Mouse (Mus musculus): ENCODE data around the gene Ubr2. TPM values are rescaled to one million over a fixed set of nuclear protein-coding genes. Genes with fewer than 3 reads are reported as not detected.

The Ubr2 gene
- polyA plus RNA-seq, 1 experiment from 2014 or later: 12.6 TPM

DNA sequence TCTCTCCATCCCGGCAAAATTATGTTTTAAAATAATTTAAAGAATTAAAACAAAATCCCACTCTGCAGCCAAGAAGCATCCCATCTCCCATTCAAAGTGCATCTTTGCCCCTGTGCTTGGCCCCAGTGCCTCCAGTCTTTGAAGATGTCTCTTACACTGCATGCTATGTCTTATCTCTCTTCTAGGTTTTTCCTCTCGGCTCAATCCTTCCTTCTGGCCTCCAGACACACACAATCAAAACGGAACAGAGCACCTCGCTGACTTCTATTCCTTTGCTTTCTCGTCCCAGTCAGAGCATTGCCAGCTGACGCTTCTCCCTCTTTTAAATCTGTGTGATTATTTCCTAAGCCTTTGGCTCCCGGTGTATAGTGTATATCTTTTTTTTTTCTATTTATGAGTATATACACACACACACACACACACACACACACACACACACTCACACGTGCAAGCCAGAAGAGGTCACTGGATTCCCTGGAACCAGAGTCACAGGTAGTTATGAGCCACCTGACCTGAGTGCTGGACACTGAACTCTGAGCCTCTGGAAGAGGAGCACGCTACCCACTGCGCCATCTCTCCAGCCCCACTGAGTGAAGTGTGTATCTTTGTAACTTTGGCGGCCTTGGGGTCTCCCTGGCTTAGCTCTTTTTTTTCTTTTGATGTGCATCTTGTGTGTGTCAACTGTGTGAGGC, 125.0 kb downstream of the Ubr2 start:
- no peak overlapping the region for H3K9ac ChIP-seq (ENCODE audit: low read depth, low read length)

DNA sequence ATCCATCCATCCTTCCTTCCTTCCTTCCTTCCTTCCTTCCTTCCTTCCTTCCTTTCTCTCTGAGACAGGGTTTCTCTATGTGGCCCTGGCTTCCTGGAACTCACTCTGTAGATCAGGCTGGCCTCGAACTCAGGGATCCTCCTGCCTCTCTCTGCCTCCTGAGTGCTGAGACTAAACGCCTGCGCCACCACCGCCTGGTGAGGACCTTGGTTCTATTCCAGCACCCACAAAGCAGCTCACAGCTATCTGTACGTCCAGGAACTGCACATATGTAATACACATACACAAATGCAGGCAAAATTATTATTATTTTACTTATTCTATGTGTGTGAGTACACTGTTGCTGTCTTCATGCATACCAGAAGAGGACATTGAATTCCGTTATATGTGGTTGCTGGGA, 125.6 kb downstream of the Ubr2 start:
- H3K4me1 ChIP-seq (ENCODE audit: control insufficient read depth, insufficient read depth, low read depth, low read length): peaks cover 8% of the 10 kb centered on the region
- H3K9ac ChIP-seq (ENCODE audit: low read depth, low read length): no peak overlapping the region
- no peak overlapping the region for H3K4me2 ChIP-seq (ENCODE audit: low read length)
- H3K27ac ChIP-seq (ENCODE audit: low read depth, low read length): no peak overlapping the region
- ATAC-seq: no peak
- H3K36me3 ChIP-seq (ENCODE audit: control insufficient read depth, insufficient read depth, low read length): no peaks in the 10 kb centered on the region
- WGBS: 95% methylated on average over 6 of the region's 6 CpGs
- H3K9me3 ChIP-seq (ENCODE audit: control insufficient read depth, low read length): no peaks in the 10 kb centered on the region
- H3K27me3 ChIP-seq (replicated peaks; ENCODE audit: control insufficient read depth, insufficient read depth, low read length): no peaks in the 10 kb centered on the region
- no peak overlapping the region for H3K4me3 ChIP-seq (ENCODE audit: low read length)

More for the DNA sequence above, 125.0 kb downstream of the Ubr2 start:
- ATAC-seq: no peak
- Histone ChIP-seq H3K4me2 (ENCODE audit: low read length) (no peak overlapping the region), H3K9me3 (ENCODE audit: control insufficient read depth, low read length) (no peaks in the 10 kb centered on the region), H3K4me1 (ENCODE audit: control insufficient read depth, insufficient read depth, low read depth, low read length) (peaks cover 5% of the 10 kb centered on the region; the same call in 1 of the 2 replicates), H3K27me3 (replicated peaks; ENCODE audit: control insufficient read depth, insufficient read depth, low read length) (no peaks in the 10 kb centered on the region), H3K36me3 (ENCODE audit: control insufficient read depth, insufficient read depth, low read length) (no peaks in the 10 kb centered on the region), H3K4me3 (ENCODE audit: low read length) (no peak overlapping the region), H3K27ac (ENCODE audit: low read depth, low read length) (no peak overlapping the region)
- WGBS: 86% methylated on average over 11 of the region's 11 CpGs

DNA sequence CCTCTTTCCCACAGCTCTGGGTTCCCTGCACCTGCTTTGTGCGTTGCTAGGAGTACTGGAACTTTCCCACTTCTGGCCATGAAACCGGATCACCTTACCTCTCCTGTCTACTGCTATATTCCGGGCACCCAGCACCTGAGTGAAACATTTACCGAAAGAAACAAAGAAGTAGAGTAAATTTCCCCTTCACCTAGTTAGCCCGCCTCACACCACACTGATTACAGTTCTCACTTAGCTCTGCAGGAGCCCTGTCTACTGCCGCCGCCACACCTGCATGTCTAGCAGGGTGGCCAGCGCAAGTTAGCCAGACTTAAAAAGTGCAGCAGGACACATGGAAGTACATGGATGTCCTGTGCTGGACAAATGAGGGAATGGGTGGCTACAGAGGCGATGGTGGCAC, 127.2 kb downstream of the Ubr2 start:
- H3K4me2 ChIP-seq (ENCODE audit: low read length): no peak overlapping the region
- peaks cover 8% of the 10 kb centered on the region; the same call in 1 of the 2 replicates for H3K4me1 ChIP-seq (ENCODE audit: control insufficient read depth, insufficient read depth, low read depth, low read length)
- ATAC-seq: no peak
- H3K36me3 ChIP-seq (ENCODE audit: control insufficient read depth, insufficient read depth, low read length): no peaks in the 10 kb centered on the region
- no peak overlapping the region for H3K9ac ChIP-seq (ENCODE audit: low read depth, low read length)
- H3K27ac ChIP-seq (ENCODE audit: low read depth, low read length): no peak overlapping the region
- H3K4me3 ChIP-seq (ENCODE audit: low read length): no peak overlapping the region
- no peaks in the 10 kb centered on the region for H3K9me3 ChIP-seq (ENCODE audit: control insufficient read depth, low read length)
- 90% methylated on average over 9 of the region's 9 CpGs for WGBS
- no peaks in the 10 kb centered on the region for H3K27me3 ChIP-seq (replicated peaks; ENCODE audit: control insufficient read depth, insufficient read depth, low read length)

DNA sequence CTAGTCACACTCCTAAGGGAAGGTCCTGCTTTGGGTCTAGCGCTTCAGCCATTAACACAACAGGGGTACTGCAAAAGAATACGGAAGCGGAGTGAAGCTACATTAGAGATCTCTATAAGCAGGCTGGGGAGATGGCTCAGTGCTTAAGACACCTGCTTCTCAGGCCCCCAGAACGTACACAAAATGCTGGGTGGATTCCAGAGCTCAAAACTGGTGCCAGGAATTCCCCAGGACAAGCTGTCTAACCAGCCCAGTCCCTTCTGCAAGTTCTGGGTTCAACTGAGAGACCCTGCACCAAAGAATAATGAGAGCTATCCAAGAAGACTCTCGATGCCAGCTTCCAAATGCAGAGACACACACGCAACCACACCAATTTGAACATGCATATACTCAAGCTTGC, 128.6 kb downstream of the Ubr2 start:
- no peak overlapping the region for H3K27ac ChIP-seq (ENCODE audit: low read depth, low read length)
- H3K4me2 ChIP-seq (ENCODE audit: low read length): no peak overlapping the region
- no peaks in the 10 kb centered on the region for H3K36me3 ChIP-seq (ENCODE audit: control insufficient read depth, insufficient read depth, low read length)
- no peaks in the 10 kb centered on the region for H3K9me3 ChIP-seq (ENCODE audit: control insufficient read depth, low read length)
- no peak overlapping the region for H3K4me3 ChIP-seq (ENCODE audit: low read length)
- peaks cover 8% of the 10 kb centered on the region; the same call in 1 of the 2 replicates for H3K4me1 ChIP-seq (ENCODE audit: control insufficient read depth, insufficient read depth, low read depth, low read length)
- H3K9ac ChIP-seq (ENCODE audit: low read depth, low read length): no peak overlapping the region
- no peaks in the 10 kb centered on the region for H3K27me3 ChIP-seq (replicated peaks; ENCODE audit: control insufficient read depth, insufficient read depth, low read length)
- 89% methylated on average over 6 of the region's 6 CpGs for WGBS
- ATAC-seq: no peak

DNA sequence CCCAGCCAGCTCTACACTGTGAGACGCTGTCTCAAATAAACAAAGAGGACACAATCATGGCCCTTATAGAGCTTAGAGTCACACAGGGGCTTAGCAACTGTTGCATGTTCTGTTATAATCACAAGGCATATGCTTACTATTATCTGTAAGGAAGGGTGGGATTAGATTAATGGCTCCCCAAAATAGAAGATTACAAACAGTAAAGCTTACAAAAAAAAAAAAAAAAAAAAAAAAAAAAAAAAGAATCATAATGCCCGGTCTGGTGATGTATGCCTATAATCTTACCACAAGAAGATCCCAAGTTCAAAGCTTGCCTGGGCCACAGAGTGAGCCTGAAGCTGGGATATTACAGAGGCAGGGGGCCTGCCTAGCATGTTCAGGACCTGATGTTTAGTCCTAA, 130.0 kb downstream of the Ubr2 start:
- Histone ChIP-seq H3K36me3 (ENCODE audit: control insufficient read depth, insufficient read depth, low read length) (no peaks in the 10 kb centered on the region), H3K9me3 (ENCODE audit: control insufficient read depth, low read length) (no peaks in the 10 kb centered on the region), H3K4me3 (ENCODE audit: low read length) (no peak overlapping the region), H3K9ac (ENCODE audit: low read depth, low read length) (no peak overlapping the region), H3K4me2 (ENCODE audit: low read length) (no peak overlapping the region), H3K27me3 (replicated peaks; ENCODE audit: control insufficient read depth, insufficient read depth, low read length) (no peaks in the 10 kb centered on the region), H3K4me1 (ENCODE audit: control insufficient read depth, insufficient read depth, low read depth, low read length) (peaks cover 4% of the 10 kb centered on the region; the same call in 1 of the 2 replicates), H3K27ac (ENCODE audit: low read depth, low read length) (no peak overlapping the region)
- 77% methylated on average over 2 of the region's 2 CpGs for WGBS
- ATAC-seq: no peak

DNA sequence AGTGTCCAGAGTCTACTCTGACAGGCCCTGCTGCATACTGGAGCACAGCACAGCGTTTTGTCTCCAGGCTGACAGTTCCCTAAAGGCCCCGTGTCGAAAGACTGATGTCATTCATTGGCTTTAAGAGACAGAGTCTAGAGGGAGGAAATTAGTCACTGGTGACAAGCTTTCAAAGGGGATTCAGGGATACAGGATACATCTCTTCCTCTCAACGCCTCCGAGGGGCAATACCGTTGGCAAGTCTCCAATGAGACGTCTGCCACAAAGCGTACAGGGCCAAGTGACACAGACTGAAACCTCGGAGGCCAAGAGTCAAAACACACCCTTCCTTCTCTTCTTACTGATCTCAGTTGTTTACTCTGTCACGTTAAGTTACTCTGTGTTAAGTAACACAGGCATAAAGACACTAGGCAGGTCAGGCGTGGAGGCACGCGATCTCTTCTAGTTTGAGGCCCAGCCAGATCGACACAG, 130.5 kb downstream of the Ubr2 start:
- 0 out of 2 replicates have a peak overlapping the region, but pooled peaks have one; percentile 23 for H3K27ac ChIP-seq (ENCODE audit: low read depth, low read length)
- H3K9ac ChIP-seq (ENCODE audit: low read depth, low read length): peak overlapping the region; percentile 13; the same call in 1 of the 2 replicates
- ATAC-seq: peak; percentile 69

More for the DNA sequence above, 130.5 kb downstream of the Ubr2 start:
- H3K9me3 ChIP-seq (ENCODE audit: control insufficient read depth, low read length): no peaks in the 10 kb centered on the region
- no peaks in the 10 kb centered on the region for H3K36me3 ChIP-seq (ENCODE audit: control insufficient read depth, insufficient read depth, low read length)
- peaks cover 4% of the 10 kb centered on the region; the same call in 1 of the 2 replicates for H3K4me1 ChIP-seq (ENCODE audit: control insufficient read depth, insufficient read depth, low read depth, low read length)
- no peak overlapping the region for H3K4me3 ChIP-seq (ENCODE audit: low read length)
- H3K4me2 ChIP-seq (ENCODE audit: low read length): no peak overlapping the region
- 27% methylated on average over 14 of the region's 14 CpGs for WGBS
- no peaks in the 10 kb centered on the region for H3K27me3 ChIP-seq (replicated peaks; ENCODE audit: control insufficient read depth, insufficient read depth, low read length)

Other genes starting within 250 kb of the Ubr2 start
- gene Ptcra, start 246.8 kb downstream of the Ubr2 start, polyA plus RNA-seq (2015; fragmentation: Nextera tagmentation; extraction: Ambion mirVana): 0.16 TPM in 1 of 2 replicates, not detected in the other
- gene 2310039H08Rik, start 237.9 kb downstream of the Ubr2 start, polyA plus RNA-seq (2015; fragmentation: Nextera tagmentation; extraction: Ambion mirVana): 49.8 and 57.2 TPM in 2 replicates
- gene Rpl7l1, start 227.9 kb downstream of the Ubr2 start, polyA plus RNA-seq (2015; fragmentation: Nextera tagmentation; extraction: Ambion mirVana): 75.5 and 80.4 TPM in 2 replicates
- gene Bicral, start 152.1 kb downstream of the Ubr2 start, polyA plus RNA-seq (2015; fragmentation: Nextera tagmentation; extraction: Ambion mirVana): 6.0 and 6.2 TPM in 2 replicates
- gene Tbcc, start 119.9 kb downstream of the Ubr2 start, polyA plus RNA-seq (2015; fragmentation: Nextera tagmentation; extraction: Ambion mirVana): 52.6 and 53.6 TPM in 2 replicates
- gene Prph2, start 100.1 kb downstream of the Ubr2 start, polyA plus RNA-seq (2015; fragmentation: Nextera tagmentation; extraction: Ambion mirVana): not detected in 2 replicates